Mouse (Mus musculus) telencephalon, adult 2 months (tissue): ENCODE measurements at regions not wholly inside any gene's neighbourhood (a gene's known extent, or its start where the extent isn't known, plus 50 kb on each side); places are given as distances from the start of the nearest gene placed in this dataset.

ENCODE experiments used
- DNase-seq: peaks from one replicate; pipeline ENCODE4 v3.0.0-alpha.2; 2011; ENCODE audit warnings: low read depth, low spot score

DNA sequence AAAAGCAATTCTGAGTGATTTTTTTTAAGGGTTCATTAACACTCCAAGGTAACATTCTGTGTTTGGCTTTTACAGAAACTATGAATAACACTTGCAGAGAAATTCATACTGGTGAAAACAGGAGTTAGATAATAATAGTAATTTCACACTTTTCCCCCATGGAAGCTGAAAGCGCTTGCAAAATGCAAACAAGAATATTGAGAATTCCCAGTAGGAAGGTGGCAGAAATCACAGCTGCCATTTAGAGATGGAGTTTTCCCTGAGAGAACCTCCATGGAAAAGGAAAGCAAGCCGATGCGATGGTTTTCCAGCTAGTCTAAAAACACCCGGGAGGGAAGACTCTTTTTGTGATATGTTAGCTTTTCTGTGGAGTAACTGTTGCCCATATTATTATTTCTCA is 174.1 kb upstream of the App start:
- DNase-seq, result peak; percentile 77

DNA sequence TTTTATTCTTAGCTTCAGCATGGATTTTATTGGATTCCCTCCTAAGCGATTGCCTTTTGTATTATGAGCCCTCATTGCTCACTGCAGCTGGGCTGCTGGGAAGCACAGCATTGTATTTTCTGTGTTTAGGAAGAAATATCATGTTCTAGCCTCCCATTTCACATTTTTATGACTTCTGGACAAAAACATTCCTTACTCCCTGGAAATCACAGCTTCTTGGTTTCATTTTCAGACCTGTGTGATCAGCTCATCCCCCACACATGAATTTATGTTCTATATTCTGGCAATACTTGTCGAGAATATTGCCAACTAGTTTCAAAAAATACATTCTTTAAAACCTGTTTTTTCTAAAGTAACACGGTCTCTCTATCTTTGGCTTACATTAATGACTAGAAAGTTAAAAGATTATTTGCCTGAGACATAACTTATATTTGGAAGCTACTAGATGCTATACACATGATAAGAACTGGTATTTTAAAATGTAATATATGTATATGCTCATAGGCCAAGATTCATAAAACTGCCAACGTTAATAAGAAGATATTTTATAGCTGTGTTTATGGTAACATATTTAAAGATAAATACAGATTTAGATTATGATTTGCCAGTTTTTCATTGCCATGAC is 163.0 kb upstream of the App start:
- DNase-seq, result no peak

DNA sequence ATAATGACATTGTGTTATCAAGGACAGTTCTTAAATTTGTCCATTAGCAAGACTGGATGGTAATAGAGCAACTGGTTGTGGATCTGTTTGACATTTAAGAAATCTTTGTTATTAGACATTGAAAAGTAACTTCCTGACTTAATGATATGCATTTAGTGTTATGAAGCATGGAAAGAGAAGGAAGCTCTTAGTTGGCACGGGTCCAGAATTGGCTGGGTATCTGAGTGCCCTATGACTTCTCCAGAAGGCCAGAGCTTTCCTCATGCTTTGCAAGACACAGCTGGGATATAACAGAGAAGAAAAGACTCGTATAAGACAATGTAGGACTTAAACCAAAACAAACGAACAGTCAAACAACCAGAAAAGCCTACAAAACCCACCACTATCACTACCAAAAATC is 160.0 kb upstream of the App start:
- DNase-seq, result no peak

DNA sequence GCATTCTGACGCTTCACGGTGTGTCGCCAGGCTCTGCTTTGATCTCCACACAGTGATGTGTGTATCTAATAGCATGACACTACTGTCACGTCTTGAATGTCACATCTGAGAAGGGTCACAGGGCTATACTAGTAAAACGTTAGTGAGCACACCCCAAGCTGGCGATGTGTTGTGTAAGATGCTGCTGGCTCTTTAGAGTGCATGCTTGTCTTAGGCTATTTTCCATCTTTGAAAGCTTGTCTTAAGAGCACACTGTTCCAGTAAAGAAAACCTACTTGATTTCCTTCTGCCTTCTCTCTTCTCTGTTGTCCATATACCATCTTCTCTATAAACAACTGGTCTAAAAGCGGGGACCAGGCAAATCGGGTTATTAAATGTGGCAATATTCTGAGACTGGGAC is 138.5 kb upstream of the App start:
- no peak for DNase-seq

DNA sequence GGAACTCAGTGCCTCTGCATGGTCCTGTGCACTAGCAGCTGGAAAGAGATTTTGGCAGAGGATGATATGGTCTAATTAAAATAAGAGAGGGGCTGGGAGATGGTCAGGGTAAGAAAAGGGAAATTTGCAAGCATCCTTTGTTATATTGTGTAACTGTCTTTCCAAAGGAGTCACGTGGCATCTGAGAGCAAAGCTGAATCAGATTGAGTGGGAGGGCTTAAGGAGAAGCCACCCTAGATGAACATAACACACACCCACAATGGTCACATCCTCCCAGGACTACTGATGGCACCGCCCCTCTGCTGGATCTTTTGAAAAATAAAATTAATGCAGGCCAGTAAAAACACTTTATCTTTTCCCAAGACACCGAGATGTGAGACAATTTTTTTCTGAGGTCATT is 135.9 kb upstream of the App start:
- DNase-seq, result no peak

DNA sequence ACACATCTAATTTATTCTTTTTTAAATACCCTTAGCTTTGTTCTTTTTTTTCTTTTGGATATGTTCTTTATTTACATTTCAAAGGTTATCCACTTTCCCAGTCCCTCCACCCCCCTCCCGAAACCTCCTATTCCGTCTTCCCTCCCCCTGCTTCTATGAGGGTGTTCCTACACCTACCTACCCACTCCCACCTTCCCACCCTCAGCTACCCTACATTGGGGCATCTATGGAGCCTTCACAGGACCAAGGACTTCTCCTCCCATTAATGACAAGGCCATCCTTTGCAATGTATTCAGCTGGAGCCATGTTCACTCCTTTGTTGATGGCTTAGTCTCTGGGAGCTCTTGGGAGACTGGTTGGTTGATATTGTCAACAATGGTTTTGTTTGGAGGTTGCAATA is 134.9 kb upstream of the App start:
- DNase-seq, result no peak

DNA sequence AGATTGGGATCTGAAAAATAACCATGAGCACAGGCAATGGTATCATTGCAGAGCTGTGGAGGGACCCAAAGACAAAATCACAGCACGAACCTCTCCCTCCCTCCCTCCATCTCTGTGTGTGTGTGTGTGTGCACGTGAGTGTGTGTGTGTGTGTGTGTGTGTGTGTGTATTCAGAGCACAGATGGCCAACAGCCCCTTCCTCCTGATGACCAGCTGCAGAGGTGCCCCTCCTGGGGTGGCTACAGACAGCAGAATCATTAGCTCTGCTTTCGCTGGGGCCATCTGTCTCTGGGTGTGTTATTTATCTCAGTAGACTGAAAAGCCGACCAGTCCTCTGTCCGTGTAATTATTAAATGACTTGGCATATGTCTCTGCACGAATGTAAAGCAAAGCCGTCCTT is 134.4 kb upstream of the App start:
- no peak for DNase-seq

DNA sequence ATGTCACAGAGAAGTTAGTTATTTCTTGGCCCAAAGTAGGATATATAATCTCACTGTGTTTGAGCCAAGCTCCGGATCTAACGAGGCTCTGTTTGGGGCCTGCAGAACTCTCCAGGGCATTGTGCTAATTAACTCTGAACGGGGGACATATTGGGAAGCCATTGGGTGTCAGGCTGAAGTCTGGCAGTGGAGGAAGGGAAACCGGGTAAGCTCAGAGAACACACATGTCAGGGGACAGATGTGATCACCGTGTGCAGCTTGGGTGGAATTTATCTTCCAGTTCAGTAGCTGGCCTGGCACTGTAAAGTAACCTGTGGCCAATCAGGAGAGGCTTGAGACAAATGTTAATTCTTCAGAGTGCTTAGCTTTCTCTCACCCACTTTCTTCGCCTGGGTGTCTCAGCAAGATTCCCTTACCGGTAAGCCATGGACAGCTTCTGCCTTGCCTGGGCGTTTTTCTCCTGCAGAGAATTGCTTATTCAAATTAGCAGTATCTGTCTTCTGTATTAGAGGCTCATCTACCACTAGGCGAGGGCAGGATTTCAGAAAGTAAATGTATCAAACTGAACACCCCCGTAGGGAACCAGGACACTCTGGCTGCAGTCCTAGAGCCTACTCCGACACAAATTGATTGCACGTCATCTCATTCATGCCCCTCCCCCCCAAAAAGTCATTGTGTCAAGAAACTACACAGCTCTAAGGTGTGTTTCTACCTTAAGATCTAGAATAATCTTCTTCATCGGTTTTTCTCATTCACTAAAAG is 126.7 kb upstream of the App start:
- no peak for DNase-seq

DNA sequence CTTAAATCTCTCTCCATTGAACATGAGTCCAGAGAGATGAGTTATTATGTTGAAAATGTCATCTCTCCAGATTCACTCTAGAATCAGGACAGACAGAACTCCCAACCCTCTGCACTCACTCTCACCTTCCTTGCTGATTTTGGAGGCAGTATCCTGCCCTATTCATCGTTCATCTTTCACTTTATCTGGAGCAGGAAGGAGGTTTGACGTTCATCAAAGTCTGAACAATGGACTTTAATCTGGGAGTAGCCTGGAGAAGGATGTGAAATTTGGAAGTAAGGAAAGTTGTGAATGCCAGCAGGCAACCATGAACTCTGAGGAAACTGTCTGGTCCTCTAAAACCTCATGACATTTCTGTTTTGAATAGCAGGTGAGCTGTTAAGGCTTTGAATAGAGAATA is 125.0 kb upstream of the App start:
- no peak for DNase-seq

DNA sequence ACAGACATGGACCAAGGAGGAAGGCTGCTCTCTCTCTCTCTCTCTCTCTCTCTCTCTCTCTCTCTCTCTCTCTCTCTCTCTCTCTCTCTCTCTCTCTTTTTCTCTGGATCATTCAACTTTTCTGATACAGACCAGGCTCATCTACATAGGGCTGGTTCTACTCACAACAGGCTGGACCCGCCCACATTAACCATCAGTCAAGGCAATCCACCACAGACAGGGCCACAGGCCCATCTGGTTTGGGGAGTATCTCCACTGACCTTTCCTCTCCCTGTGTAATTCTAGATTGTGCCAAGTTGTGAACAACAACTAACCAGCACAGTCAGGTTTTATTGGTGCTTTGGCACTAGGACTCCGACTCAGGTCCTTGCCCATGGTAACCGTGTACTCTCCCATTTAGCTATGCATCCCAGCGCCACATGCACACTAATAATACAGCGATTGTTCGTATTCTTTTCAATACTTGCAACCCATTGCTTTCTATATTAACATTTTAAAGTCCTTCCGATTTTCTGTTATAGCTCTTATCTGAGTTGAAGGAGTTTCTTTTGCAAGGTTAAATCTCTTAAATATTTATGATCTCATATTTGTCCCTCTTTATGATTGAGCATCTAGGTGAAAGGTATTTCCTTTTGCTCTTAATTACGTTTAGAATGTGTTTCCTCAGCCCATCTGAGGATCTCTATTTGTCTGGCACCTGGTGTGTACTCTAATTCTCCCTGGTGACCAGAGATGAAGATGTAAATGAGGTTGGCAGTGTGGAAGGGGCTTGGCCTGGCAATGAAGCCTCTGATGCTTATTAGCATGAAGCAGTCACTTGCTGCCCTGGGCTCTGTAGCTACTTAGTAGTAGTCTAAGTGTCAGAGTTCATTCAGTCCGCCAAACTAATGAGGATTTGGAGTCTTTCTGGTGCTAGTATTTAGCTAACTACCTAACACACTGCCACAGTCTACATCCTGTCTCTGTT is 117.7 kb upstream of the App start:
- no peak for DNase-seq

DNA sequence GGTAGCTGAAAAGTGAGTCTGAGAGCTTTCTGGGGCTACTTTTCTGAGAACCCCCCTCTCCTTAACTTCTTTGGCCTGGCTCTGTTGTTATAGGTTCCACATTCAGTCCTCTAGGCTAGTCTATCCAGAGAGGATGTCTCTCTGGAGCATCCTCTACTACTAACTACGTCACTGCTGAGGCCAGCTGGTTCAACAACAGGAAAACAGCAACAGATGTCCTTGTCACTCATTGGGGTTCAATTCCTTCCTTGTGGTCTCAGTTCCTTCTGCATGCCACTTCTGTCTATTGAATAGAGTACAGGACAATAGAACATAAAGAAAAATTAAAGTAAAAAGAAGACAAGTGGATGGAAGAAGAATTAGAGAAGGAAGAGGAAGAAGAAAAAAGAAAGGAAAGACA is 104.3 kb upstream of the App start:
- no peak for DNase-seq

DNA sequence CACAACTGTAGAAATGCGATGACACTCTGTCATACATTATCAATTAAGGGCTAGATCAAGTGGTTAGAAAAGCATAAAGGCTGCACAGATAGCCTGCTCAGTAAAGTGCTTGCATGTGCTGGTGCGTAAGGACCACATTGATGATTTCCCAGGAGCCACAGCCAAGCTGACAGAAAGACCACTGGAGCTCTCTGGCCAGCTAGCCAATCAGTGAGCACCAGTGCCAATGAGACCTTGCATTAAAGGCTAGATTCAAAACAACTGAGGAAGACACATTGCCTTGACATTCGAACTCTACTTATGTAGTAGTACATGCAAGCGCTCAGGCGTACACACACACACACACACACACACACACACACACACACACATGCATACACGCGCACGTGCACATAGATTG is 96.1 kb upstream of the App start:
- no peak for DNase-seq

DNA sequence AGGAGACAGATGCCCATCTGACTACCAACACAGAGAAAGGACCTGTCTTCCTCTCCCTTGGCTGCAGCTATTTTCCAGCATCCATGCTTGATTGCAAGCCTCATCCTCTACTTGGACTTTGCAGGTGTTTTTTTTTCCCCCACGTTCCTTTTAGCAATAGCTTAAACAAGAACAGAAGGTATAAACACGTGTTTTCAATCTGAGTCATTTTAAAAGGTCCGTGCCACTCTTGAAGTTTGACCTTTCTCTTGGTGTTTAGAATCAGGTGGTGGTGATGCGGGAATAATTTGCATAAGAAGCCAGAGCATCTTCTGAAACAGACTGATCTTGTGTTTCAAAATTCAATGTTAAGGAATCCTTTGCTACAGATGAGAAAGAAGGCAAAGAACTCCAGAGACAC is 86.3 kb upstream of the App start:
- no peak for DNase-seq

DNA sequence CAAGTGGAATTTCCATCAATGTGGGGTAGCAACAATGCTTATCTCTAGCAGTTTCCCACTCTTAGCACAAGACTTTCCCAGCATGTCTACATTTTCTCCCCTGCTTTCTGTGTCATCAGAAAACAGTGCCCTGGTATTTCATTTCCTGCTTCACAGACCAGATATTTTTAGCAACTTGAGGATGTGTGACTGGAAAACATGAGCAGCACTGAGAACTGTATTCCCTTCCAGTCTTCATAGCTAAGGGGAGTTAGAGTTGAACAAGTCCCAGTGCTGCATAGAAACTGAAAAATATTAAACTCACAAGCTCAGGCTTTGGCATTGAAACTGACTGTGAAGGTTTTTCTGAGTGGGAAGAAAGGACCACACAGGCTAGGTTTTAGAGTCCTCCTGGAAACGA is 73.7 kb upstream of the App start:
- DNase-seq, result no peak

DNA sequence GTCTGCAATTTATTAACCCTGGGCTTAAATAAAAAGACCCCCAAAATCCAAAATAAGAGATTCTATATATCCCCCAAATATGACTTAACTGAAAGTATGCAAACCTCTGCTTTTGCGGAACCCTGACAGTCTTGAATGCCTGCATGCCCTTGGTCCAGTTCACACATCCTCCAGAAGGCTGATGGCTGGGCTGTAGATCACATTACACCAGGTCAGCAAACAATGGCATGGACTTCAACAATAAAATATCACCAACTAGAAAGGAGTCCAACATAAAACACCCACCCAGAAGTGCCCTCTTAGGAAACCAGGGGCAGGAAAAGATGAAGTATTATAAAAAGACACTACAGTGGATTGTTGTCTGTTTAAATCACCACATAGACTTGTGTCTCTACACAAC is 59.5 kb upstream of the App start:
- DNase-seq, result no peak

DNA sequence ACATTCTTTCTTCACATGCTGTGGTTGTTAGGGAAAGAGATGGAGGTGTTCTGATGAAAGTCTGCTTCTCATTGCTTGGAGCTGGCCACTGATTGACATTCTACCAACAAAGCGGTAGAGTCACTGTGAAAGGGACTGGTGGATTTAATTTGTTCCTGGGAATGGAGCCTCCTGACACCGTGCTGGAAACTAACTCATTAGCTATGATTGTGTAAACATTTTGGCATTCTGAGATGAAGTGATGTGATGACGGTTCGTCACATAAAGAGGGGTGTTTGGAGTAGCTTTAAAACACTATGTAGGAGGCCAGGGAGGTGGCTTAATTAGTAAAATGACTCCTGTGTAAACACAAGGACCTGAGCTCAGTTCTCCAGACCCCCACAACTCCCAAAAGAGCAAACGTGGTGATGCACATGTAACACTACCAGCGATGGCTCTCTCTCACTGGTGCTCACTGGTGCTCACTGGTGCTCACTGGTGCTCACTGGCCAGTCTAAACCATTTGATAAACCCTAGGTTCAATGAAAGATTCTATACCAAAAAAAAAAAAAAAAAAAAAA is 58.4 kb upstream of the App start:
- DNase-seq, result no peak

DNA sequence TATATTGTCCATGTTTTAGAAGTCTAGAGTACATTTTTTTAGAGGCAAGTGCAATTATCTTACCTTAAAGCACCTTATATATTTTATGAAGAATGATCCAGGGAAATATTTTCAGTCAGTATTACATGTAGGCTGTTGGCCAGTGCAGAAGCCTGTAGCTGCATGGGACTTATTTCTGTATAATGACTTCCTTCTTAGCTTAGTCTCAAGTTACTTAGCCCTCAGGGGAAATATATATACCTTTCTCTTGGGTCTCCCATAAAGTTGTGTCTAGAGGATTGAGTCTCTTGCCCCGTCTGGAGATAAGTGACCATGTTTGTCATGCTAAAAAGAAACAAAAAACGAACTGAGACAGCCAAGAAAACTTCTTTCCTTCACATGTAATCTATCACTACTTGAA is 57.8 kb upstream of the App start:
- DNase-seq, result no peak

DNA sequence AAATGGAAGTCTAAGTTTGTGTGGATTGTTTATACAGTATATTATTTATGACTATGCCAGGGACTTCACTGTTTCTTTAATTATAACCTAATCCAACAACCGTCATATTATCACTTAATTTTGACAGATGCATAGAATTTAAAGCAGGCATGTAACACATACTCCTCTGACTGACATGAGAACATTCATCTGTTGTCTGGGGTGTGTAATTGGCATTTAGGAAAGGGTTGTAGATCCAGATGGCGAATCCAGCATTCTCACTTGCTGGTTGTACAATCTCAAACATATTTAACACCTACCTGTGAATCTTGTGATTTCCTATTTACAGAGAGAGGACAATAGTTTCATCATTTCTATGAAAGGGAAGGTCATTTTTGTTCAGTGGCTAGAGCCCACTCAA is 50.8 kb upstream of the App start:
- no peak for DNase-seq
